Mouse (Mus musculus): ENCODE data around the gene Tom1l2.

GRCm38 (mm10) chr11:60294630-60295313 lies 57.9 kb downstream of the Tom1l2 start:
- TF ChIP-seq CTCF (IDR thresholded peaks at IDR 0.05; ENCODE audit: low read depth, low read length) (no peak), POLR2A (IDR thresholded peaks at IDR 0.05; ENCODE audit: borderline replicate concordance, low read depth, low read length) (no peak)

All from bone marrow macrophage, adult 2 months (primary cell).